Mouse (Mus musculus) forebrain, embryonic 12.5 days (tissue): ENCODE data around the gene Cdyl. TPM values are rescaled to one million over a fixed set of nuclear protein-coding genes. Genes with fewer than 3 reads are reported as not detected.
"Not testable (repeated sequence)": the region's sequence is repeated elsewhere in the genome, so short reads cannot be mapped to it uniquely, and the experiment has no call there.

ENCODE experiments used
- ATAC-seq: fragments of 200-750 bp; cut with Nextera tagmentation; 2 replicates; pipeline ENCODE4 v1.8.0; 2017; ENCODE audit warnings: moderate TSS enrichment; ENCODE audit not compliant: low FRiP score
- H3K27ac ChIP-seq: fragments of 300-500 bp; sonication (generic); 2 replicates; pipeline ENCODE4 v1.5.1; 2016; ENCODE audit warnings: mild to moderate bottlenecking
- H3K27me3 ChIP-seq: fragments of 300-500 bp; sonication (generic); 2 replicates; pipeline ENCODE4 v1.6.1; 2016; ENCODE audit warnings: mild to moderate bottlenecking
- H3K36me3 ChIP-seq: fragments of 300-500 bp; sonication (generic); replicated peaks from 2 replicates; pipeline ENCODE4 v1.6.1; 2016; ENCODE audit warnings: mild to moderate bottlenecking
- H3K4me1 ChIP-seq: fragments of 300-500 bp; sonication (generic); 2 replicates; pipeline ENCODE4 v1.6.1; 2016
- H3K4me2 ChIP-seq: fragments of 300-500 bp; sonication (generic); 2 replicates; pipeline ENCODE4 v1.6.1; 2016; ENCODE audit warnings: mild to moderate bottlenecking, moderate library complexity
- H3K4me3 ChIP-seq: fragments of 300-500 bp; sonication (generic); replicated peaks from 2 replicates; pipeline ENCODE4 v1.5.1; 2016; ENCODE audit warnings: mild to moderate bottlenecking
- H3K9ac ChIP-seq: fragments of 300-500 bp; sonication (generic); 2 replicates; pipeline ENCODE4 v1.6.1; 2016; ENCODE audit warnings: mild to moderate bottlenecking
- H3K9me3 ChIP-seq: fragments of 300-500 bp; sonication (generic); 2 replicates; pipeline ENCODE4 v1.6.1; 2016
- WGBS: fragments of 180-500 bp; shearing (Covaris S2); methylation state at CpG from one replicate; pipeline ENCODE4 v1.1.7; 2016; 5-methylcytosine and 5-hydroxymethylcytosine counted together
- polyA plus RNA-seq: library from polyadenylated mRNA; unstranded; fragments of >200 nt; fragmentation: Nextera tagmentation; extraction: Ambion mirVana; gene quantifications from 2 replicates; pipeline ENCODE4 v1.2.1, GENCODE M21; 2016

The Cdyl gene
- polyA plus RNA-seq, 1 experiment from 2014 or later: 12.2 TPM

DNA sequence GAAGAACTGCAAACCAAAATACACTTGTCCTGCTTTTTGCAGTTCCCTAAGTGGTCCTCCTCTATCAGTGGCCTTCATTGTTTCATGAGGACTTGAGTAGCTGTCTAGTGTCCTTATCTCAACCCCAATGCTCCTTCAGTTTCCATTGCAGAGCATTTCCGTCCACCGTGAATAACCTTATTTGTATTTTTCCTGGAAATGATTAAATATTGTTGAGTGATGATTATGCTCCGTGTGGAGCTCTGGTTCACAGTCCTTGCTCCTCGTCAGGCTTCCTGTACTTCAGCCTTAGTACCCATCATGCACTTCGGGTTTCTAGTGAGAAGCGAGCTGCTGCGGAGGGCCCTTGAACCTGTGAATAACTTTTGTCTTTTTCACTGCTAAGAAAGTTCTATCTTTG, 176.0 kb downstream of the Cdyl start:
- H3K27me3 ChIP-seq: no peaks in the 10 kb centered on the region
- no peak overlapping the region for H3K4me3 ChIP-seq
- no peak overlapping the region for H3K27ac ChIP-seq
- 82% methylated on average over 7 of the region's 7 CpGs for WGBS
- H3K4me2 ChIP-seq: no peak overlapping the region
- no peaks in the 10 kb centered on the region; the same call in 1 of the 2 replicates for H3K36me3 ChIP-seq
- no peaks in the 10 kb centered on the region for H3K9me3 ChIP-seq
- ATAC-seq: no peak
- H3K9ac ChIP-seq: no peak overlapping the region
- peaks cover 11% of the 10 kb centered on the region for H3K4me1 ChIP-seq

DNA sequence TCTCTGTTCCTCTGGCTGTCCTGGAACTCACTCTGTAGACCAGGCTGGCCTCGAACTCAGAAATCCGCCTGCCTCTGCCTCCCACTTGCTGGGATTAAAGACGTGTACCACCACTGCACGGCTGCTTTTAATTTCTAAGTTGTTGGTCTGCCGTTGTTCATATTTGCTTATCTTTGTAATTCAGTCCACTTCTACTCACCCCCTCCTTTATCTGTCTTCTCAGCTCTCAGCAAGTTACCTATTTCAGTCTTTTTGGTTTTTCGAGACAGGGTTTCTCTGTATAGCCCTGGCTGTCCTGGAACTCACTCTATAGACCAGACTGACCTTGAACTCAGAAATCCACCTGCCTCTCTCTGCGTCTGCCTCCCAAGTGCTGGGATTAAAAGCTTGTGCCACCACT, 176.9 kb downstream of the Cdyl start:
- H3K36me3 ChIP-seq, H3K27me3 ChIP-seq, H3K9me3 ChIP-seq, ATAC-seq, H3K4me2 ChIP-seq, H3K9ac ChIP-seq, H3K4me3 ChIP-seq, H3K27ac ChIP-seq: not testable (repeated sequence)
- peaks cover 11% of the 10 kb centered on the region for H3K4me1 ChIP-seq
- 91% methylated on average over 7 of the region's 7 CpGs for WGBS

DNA sequence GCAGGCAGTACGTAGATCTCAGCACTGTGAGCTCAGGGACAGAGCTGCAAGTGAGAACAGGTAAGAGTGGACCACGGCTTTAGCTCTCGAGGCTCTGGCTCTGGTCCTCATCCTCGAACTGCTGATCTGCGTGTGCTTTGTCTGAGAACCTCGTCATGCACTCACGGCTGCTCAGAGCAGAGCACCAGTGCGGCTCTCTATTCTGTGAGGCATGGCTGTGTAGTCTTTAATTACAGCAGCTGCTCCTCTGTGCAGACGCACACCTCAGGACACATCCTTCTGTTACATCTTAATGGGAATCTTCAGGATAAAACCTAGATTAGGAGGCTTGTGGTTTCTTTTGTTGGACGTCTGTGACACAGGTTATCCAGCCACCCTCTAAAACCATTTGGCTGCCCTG, 180.5 kb downstream of the Cdyl start:
- Histone ChIP-seq H3K36me3 (no peaks in the 10 kb centered on the region; the same call in 1 of the 2 replicates), H3K27ac (no peak overlapping the region), H3K9me3 (no peaks in the 10 kb centered on the region), H3K4me2 (no peak overlapping the region), H3K9ac (no peak overlapping the region), H3K4me3 (no peak overlapping the region), H3K4me1 (peaks cover 5% of the 10 kb centered on the region; the same call in 1 of the 2 replicates), H3K27me3 (no peaks in the 10 kb centered on the region)
- WGBS: 80% methylated on average over 10 of the region's 10 CpGs
- no peak for ATAC-seq

DNA sequence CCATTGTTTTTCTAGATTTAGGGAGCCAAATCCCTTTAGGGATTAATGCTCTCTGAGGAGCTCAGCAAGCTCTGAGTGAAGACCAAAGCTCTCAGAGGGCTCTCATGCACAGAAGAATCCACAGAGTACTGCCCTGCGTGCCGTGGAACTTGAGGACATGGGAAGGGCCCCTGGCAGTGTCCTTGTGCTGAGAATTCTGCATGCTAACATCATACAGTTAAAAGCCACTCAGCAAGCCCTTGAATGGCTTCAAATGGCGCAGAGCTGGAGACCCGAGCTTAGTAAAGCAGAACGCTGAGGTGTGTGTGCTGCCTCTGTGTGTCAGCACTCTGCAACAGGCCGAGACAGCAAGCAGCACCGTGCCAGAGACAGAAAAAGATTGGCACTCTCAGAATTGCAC, 183.8 kb downstream of the Cdyl start:
- Histone ChIP-seq H3K4me3 (no peak overlapping the region), H3K4me1 (peaks cover 10% of the 10 kb centered on the region; the same call in 1 of the 2 replicates), H3K4me2 (no peak overlapping the region), H3K9ac (no peak overlapping the region), H3K27me3 (no peaks in the 10 kb centered on the region), H3K9me3 (no peaks in the 10 kb centered on the region), H3K27ac (no peak overlapping the region), H3K36me3 (no peaks in the 10 kb centered on the region)
- WGBS: 57% methylated on average over 7 of the region's 7 CpGs
- ATAC-seq: no peak

DNA sequence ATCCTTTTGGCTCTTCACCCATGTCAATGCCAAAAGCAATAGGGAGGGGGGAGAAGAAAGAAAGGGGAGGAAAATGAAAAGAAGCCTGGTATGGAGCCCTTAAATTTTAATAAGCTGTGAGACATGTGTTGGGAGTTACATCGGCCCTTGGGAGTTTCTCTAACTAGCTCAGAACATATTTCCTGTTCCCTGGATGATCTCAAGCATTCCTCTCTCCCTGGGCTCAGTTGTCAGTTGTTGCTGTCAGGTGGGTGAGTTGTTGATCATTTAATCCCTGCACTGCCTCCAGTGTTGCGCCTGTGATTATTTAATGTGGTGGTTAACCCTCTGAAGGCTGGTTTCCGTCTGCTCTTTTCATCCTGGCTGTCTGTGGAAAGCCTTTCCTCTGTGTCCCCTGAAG, 185.7 kb downstream of the Cdyl start:
- Histone ChIP-seq H3K4me2 (no peak overlapping the region), H3K9me3 (no peaks in the 10 kb centered on the region), H3K27ac (no peak overlapping the region), H3K9ac (no peak overlapping the region), H3K4me1 (peaks cover 10% of the 10 kb centered on the region; the same call in 1 of the 2 replicates), H3K4me3 (no peak overlapping the region), H3K36me3 (no peaks in the 10 kb centered on the region), H3K27me3 (no peaks in the 10 kb centered on the region)
- 66% methylated on average over 3 of the region's 3 CpGs for WGBS
- ATAC-seq: no peak

DNA sequence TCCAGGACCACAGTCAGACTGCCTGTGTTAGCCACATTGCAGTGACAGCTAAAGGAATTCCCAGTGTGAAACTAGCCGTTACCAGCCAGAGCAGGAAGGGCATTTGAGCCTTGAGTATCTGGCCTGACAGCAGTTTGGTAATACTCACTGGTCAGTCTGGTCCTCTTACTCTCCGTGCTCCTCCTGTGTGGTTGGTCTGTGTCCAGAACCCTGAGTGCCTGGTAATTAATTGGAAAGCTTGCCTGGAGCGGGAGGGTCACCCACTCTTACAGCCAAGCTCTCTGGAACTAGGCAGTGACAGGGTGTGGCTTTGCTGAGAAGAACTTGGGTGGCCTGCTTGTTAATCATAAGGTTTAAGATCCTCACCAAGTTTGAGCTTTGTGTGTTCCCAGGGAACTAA, 189.1 kb downstream of the Cdyl start:
- Histone ChIP-seq H3K4me2 (no peak overlapping the region), H3K4me1 (peaks cover 10% of the 10 kb centered on the region), H3K36me3 (no peaks in the 10 kb centered on the region), H3K27ac (no peak overlapping the region), H3K9ac (no peak overlapping the region), H3K9me3 (no peaks in the 10 kb centered on the region), H3K27me3 (no peaks in the 10 kb centered on the region), H3K4me3 (no peak overlapping the region)
- ATAC-seq: no peak
- 90% methylated on average over 3 of the region's 3 CpGs for WGBS

DNA sequence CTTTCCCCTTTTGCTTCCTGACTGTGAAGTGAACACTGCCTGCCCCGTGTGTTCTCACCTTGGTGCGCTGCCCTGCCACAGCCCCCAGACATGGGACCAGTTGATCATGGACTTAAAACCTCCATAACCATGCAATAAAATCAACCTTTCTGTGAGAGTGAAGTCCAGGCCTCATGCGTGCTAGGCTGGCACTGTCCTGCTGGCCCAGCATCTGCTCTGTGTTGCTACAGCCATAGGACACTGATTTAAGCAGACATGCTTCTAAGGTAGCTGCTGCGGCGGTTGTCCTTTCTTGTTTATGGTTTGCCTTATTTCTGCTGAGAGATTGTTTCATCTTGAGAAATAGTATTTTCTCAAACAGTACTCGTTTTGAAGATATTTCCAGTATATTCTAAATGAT, 191.9 kb downstream of the Cdyl start:
- H3K9ac ChIP-seq: no peak overlapping the region
- no peaks in the 10 kb centered on the region for H3K36me3 ChIP-seq
- no peak overlapping the region for H3K4me2 ChIP-seq
- no peak overlapping the region for H3K4me3 ChIP-seq
- 93% methylated on average over 6 of the region's 6 CpGs for WGBS
- ATAC-seq: no peak
- no peaks in the 10 kb centered on the region for H3K9me3 ChIP-seq
- H3K27ac ChIP-seq: no peak overlapping the region
- H3K4me1 ChIP-seq: peaks cover 5% of the 10 kb centered on the region
- no peaks in the 10 kb centered on the region for H3K27me3 ChIP-seq

DNA sequence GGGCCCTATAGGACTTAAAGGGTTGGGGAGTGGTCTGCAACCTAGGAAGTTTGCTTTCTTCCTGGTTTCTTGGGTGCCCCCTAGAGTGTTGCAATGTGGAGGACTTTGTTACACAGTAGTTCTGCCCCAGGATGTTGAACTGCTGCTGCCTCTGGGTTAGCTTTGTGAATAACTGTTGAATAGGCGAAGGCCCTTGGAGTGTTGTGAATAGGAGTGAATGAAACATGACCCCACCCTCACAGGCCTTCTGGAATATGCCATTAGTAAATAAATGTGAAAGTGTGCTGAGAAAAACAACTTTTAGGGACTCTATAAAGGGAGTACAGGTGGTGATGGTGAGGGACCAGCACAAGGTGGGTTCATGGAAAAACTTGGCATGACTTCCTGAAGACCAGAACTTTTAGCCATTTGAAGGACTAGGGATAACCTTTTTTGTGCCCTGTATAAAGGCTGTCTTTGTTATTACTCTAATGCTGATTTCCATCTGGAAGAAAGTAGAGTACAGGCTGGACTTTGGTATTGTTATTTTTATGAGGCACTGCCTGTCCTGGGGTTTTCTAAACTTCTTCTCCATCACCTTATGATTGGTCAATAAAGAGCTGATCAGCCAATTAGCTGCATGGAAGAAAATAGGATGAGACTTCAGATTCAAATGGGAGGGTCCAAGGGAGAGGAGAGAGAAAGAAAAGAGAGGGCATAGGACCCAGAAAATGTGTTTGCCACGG, 193.4 kb downstream of the Cdyl start:
- Histone ChIP-seq H3K4me2 (no peak overlapping the region), H3K36me3 (0 out of 2 replicates have a peak, but pooled peaks cover 3% of the 10 kb centered on the region), H3K27ac (no peak overlapping the region), H3K4me1 (peaks cover 5% of the 10 kb centered on the region), H3K4me3 (no peak overlapping the region), H3K9me3 (no peaks in the 10 kb centered on the region), H3K27me3 (no peaks in the 10 kb centered on the region), H3K9ac (no peak overlapping the region)
- ATAC-seq: no peak
- 63% methylated on average over 2 of the region's 2 CpGs for WGBS

DNA sequence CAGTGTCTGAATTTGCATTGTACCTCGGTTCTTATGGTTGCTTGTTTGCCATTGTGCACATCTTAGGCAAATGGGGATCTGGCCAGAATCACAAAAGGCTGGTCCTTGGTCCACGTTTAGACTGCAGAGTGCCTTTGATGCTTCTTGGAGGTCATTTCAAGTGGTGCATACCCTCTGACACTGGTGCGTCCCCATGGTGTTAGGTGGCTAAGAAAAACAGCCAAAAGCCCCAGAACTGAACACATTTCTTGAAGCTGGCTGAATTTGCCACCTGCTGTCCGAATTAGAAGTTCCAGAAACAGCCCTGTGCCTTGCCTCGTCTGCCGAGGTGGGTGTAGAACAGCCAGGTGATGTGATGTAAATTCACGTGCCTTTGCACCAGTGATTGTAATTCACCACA, 197.9 kb downstream of the Cdyl start:
- no peak overlapping the region for H3K4me2 ChIP-seq
- H3K4me3 ChIP-seq: no peak overlapping the region
- 75% methylated on average over 7 of the region's 7 CpGs for WGBS
- H3K9me3 ChIP-seq: no peaks in the 10 kb centered on the region
- 0 out of 2 replicates have a peak, but pooled peaks cover 3% of the 10 kb centered on the region for H3K36me3 ChIP-seq
- H3K4me1 ChIP-seq: peaks cover 5% of the 10 kb centered on the region
- H3K9ac ChIP-seq: no peak overlapping the region
- no peaks in the 10 kb centered on the region for H3K27me3 ChIP-seq
- no peak overlapping the region for H3K27ac ChIP-seq
- ATAC-seq: no peak

DNA sequence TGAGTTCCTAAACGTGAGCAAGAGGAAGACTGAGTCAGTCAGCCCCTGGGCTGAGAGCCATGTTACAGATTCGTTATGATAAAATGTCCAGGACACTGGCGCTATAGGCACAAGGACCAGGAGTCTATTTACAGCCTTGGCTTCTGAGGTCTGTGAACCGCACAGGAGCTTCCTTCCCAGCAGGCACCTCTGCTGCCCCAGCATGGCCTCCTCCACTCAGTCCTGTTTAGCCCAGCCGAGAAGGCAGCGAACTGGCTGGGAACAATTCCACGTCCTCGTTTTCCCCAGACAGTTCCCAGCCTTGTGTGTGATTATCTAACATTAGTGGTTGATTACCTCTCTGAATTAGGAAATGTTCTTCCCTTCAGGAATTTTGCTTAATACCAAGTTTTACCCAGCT, 201.3 kb downstream of the Cdyl start:
- ATAC-seq: no peak
- no peak overlapping the region for H3K4me3 ChIP-seq
- no peaks in the 10 kb centered on the region for H3K9me3 ChIP-seq
- 0 out of 2 replicates have a peak, but pooled peaks cover 3% of the 10 kb centered on the region for H3K36me3 ChIP-seq
- no peak overlapping the region for H3K9ac ChIP-seq
- H3K27ac ChIP-seq: no peak overlapping the region
- WGBS: 75% methylated on average over 8 of the region's 8 CpGs
- H3K4me1 ChIP-seq: no peaks in the 10 kb centered on the region
- no peaks in the 10 kb centered on the region for H3K27me3 ChIP-seq
- no peak overlapping the region for H3K4me2 ChIP-seq

DNA sequence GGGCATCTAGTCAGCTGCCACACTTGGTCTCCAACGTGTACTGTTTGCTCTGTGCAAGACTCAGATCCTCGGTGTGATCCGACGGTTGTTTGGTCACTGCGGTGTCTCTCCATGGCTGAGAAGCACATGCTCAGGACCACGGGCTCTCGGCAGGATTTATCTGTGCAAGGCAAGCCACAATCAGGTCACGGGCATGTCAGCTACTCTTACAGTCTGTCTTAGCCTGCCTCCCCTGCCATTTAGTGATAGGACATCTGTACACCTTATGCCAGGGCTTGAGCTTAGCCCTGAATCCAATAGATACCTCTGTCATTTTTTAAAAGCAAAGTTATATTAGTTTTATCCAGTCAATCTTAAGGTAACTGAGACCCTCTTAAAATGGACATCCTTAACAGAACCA, 211.0 kb downstream of the Cdyl start:
- Histone ChIP-seq H3K4me1 (no peaks in the 10 kb centered on the region), H3K36me3 (0 out of 2 replicates have a peak, but pooled peaks cover 12% of the 10 kb centered on the region), H3K9me3 (no peaks in the 10 kb centered on the region), H3K4me2 (no peak overlapping the region), H3K9ac (no peak overlapping the region), H3K27ac (no peak overlapping the region), H3K27me3 (no peaks in the 10 kb centered on the region), H3K4me3 (no peak overlapping the region)
- 94% methylated on average over 8 of the region's 8 CpGs for WGBS
- no peak for ATAC-seq

DNA sequence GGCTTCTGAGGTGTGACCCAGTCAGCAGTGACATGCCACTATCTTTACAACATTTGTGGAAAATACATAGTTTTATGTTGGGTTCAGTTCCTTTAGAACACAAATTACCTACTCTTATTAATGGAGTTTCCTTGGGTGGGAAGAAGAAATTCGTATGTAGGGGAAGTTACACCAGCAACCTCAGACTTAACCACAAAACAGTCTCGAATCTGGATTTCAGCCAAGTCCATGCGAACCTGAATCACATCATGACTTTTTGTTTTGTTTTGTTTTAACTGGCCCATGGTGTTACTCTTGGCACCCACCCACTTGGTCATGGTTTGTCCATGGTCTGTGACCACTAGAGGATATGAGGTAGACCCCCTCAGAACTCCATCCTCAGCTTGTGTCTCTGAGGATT, 211.5 kb downstream of the Cdyl start:
- WGBS: 86% methylated on average over 3 of the region's 3 CpGs
- no peak overlapping the region for H3K4me2 ChIP-seq
- 0 out of 2 replicates have a peak, but pooled peaks cover 12% of the 10 kb centered on the region for H3K36me3 ChIP-seq
- H3K9ac ChIP-seq: no peak overlapping the region
- H3K9me3 ChIP-seq: no peaks in the 10 kb centered on the region
- H3K27ac ChIP-seq: no peak overlapping the region
- no peaks in the 10 kb centered on the region for H3K27me3 ChIP-seq
- no peak overlapping the region for H3K4me3 ChIP-seq
- H3K4me1 ChIP-seq: no peaks in the 10 kb centered on the region
- ATAC-seq: no peak

DNA sequence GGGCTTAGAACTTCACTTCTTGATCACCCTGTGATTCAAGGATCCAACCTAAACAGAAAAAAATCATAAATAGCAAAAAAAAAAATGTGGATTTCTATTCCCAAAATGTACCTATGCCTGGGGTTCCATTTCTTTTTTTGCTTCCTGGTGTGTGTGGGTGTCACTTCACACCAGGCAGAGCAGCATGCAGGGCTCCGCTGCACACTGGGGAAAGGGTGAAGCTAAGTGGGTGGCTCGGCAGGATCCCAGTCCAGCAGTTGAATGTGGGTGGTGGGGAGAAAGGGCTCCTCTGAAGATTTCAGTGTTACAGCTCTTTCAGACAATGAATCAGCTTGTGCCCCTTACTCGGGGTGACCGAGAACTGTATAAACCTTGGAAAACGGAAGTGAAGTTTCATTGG, 215.8 kb downstream of the Cdyl start:
- no peak overlapping the region for H3K27ac ChIP-seq
- ATAC-seq: no peak
- H3K4me1 ChIP-seq: no peaks in the 10 kb centered on the region
- H3K27me3 ChIP-seq: no peaks in the 10 kb centered on the region
- no peak overlapping the region for H3K4me3 ChIP-seq
- H3K36me3 ChIP-seq: 0 out of 2 replicates have a peak, but pooled peaks cover 6% of the 10 kb centered on the region
- no peak overlapping the region for H3K4me2 ChIP-seq
- WGBS: 83% methylated on average over 5 of the region's 5 CpGs
- H3K9me3 ChIP-seq: no peaks in the 10 kb centered on the region
- H3K9ac ChIP-seq: no peak overlapping the region
